Mouse (Mus musculus) Patski (cell line): Measurements from ENCODE around the gene Dpp6. TPM values are rescaled to one million over a fixed set of nuclear protein-coding genes. Genes with fewer than 3 reads are reported as not detected.
"Not testable (repeated sequence)": the region's sequence is repeated elsewhere in the genome, so short reads cannot be mapped to it uniquely, and the experiment has no call there.

ENCODE experiments used
- ATAC-seq: fragments of 100-300 bp; one replicate; pipeline ENCODE4 v1.8.0; 2021
- CTCF ChIA-PET: fragments of 350-600 bp; sonication (Branson Sonifier 250); formaldehyde crosslinking; loops from one replicate; lab custom pipeline; 2022; ENCODE audit warnings: inconsistent platforms; lab: Charles Lee
- POLR2A ChIA-PET: fragments of 350-600 bp; sonication (Branson Sonifier 250); formaldehyde crosslinking; loops from one replicate; lab custom pipeline; 2022; ENCODE audit warnings: antibody characterized with exemption, inconsistent platforms; lab: Charles Lee
- DNase-seq: peaks from one replicate; pipeline ENCODE4 v3.0.0-alpha.2; 2011; ENCODE audit warnings: low read depth, low spot score
- H3K27me3 ChIP-seq: fragments of 371-371 bp; one replicate; pipeline ENCODE4 v1.5.1; 2021
- CTCF ChIP-seq: fragments of 100-300 bp; IDR thresholded peaks from one replicate; pipeline ENCODE4 v1.5.1; 2021
- in situ Hi-C: fragments of 300-500 bp; cut with MboI; formaldehyde crosslinking; loops from 3 replicates; pipeline ENCODE4 v1.11.1; 2018; ENCODE audit warnings: low pct_unique_long_range_greater_than_20kb, mixed read lengths
- polyA plus RNA-seq: library from polyadenylated mRNA; unstranded; gene quantifications from one replicate; pipeline ENCODE4 v1.2.3, GENCODE M21; 2021

Gene Dpp6
- polyA plus RNA-seq, 1 experiment from 2014 or later, result 0.56 TPM

DNA sequence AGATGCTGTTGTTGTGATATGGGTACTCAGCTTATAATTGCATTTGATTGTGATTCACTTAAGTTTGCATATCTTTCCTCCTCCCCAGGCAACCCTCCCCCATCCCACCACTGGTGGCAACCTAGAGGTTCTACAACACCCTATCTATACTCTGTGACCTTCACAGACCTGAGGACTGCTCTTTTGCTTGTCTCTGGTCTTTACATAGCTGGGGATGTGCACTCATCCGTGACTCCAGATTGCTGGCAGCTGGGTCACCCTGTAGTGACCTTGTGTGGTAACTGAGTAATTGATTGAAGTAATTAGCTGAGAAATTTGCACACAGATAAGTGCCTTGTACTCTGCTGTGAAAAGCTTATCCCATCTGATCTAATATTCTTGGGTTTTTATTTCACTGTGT is 669.1 kb downstream of the Dpp6 start:
- in situ Hi-C loops, result no loop called here
- ChIA-PET CTCF (no interaction called here), POLR2A (no interaction called here)
- no peaks in the 10 kb centered on the region for H3K27me3 ChIP-seq
- DNase-seq (no peak), ATAC-seq (no peak)
- no peak for TF ChIP-seq CTCF

DNA sequence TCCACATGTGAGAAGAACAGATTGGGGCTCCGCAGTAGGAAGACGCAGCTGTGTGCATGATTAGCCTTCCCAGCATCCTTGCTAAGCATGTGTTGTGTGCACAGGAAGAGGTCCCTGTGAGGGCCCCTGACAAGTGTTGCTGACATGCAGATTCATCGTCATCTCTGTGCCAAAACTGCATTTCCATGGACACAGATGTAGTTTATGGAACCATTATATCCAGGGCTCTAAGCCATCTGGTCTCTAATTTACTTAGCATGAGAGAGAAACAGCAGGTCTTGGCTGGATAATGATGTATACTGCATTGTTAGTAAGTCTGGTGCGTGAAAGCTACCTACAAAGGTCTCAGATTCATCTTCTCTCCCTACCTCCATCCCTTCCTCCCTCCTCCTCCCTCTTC is 673.9 kb downstream of the Dpp6 start:
- ChIA-PET CTCF (no interaction called here), POLR2A (no interaction called here)
- ATAC-seq (no peak), DNase-seq (no peak)
- TF ChIP-seq CTCF, result no peak
- H3K27me3 ChIP-seq, result no peaks in the 10 kb centered on the region
- in situ Hi-C loops, result no loop called here

DNA sequence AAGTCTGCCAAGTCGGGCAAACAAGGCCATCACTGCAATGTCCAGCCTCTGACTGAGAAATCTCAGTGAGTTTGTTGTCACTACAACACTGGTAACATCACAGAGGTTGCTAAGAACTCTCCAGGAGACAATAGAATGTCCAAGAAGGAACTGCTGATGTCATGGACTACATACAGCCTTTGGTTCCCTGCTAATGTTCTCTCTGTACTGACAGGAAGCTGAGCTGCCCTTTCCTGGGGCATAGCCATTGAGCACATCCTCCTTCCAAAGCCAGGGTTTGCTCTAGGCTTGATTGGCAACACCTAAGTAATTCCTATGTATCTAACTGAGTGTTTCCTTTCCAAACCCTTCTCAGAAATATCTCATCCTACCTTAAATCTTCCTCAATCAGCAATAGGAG is 684.3 kb downstream of the Dpp6 start, which contains the start of gene Speer4b:
Gene Speer4b (minus strand): TSS at position 101 of the 400 bp plus-strand sequence.
- CTCF ChIA-PET, result not testable (repeated sequence)

DNA sequence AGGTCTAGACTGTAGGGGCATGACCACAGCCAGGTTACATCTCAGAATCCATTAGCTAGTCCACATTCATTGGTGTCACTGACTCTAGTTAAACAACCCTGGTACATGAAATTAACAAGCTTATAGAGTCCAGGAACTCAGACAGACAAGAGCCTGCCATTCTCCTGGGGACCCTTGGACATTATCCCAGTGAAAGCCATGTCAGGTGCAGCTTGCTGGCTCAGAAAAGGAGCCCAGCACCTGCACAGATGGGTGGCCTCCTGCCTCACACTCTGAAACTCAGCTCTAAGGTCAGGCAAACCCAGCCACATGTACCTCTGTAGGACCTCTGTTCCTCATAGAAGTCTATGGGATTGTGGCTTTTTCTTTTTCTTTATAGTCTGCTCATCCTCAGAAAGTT is 701.7 kb downstream of the Dpp6 start:
- no peak for TF ChIP-seq CTCF
- ATAC-seq, result no peak
- ChIA-PET POLR2A (no interaction called here), CTCF (interaction anchor here (1.2 kb wide), 1 partner anchor 16 kb away, joined by 4 read pairs; no protein-coding TSS in a partner anchor)
- no peak for DNase-seq
- in situ Hi-C loops, result no loop called here
- H3K27me3 ChIP-seq, result no peaks in the 10 kb centered on the region

More for the DNA sequence above, 684.3 kb downstream of the Dpp6 start, which contains the start of gene Speer4b:
- DNase-seq, H3K27me3 ChIP-seq, POLR2A ChIA-PET, in situ Hi-C loops, ATAC-seq: not testable (repeated sequence)

- in situ Hi-C loops, result no loop called here
Observed at GRCm38 (mm10) chr5:27526906-27527305, 709.9 kb downstream of the Dpp6 start.

GRCm38 (mm10) chr5:27544816-27545270 is 727.8 kb downstream of the Dpp6 start:
- POLR2A ChIA-PET, result no interaction called here
- no peaks in the 10 kb centered on the region for H3K27me3 ChIP-seq
- in situ Hi-C loops, result no loop called here
- CTCF ChIA-PET, result interaction anchor here (1.0 to 1.1 kb wide), 2 partner anchors 469 to 1262 kb away, joined by 4 read pairs; no protein-coding TSS in a partner anchor
- ATAC-seq, result no peak
- peak; percentile 12 for DNase-seq
- TF ChIP-seq CTCF, result peak; percentile 45

More at GRCm38 (mm10) chr5:27526906-27527305, 709.9 kb downstream of the Dpp6 start:
- CTCF ChIA-PET, result no interaction called here
- POLR2A ChIA-PET, result no interaction called here
- no peaks in the 10 kb centered on the region for H3K27me3 ChIP-seq
- TF ChIP-seq CTCF, result no peak
- DNase-seq, result no peak
- ATAC-seq, result no peak

DNA sequence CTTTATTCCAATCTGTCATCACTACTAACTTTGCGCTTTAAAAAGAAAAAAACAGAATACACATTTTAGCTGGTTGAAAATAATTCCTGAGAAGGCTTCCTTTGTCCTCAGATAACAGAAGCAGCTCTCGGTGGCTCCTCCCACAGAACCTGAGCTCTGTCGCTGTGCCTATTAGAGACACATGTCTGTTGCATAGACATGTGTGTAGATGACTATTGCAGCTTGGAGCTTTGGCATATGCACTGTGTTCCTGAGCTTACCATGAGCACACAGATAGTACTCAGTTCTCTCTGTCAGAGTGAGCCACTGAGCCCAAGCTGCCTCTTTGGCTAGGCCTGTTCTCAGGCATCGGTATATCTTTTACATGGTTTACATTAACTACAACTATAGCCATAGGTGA is 732.3 kb downstream of the Dpp6 start:
- no peak for DNase-seq
- no peaks in the 10 kb centered on the region for H3K27me3 ChIP-seq
- in situ Hi-C loops, result no loop called here
- ChIA-PET POLR2A (no interaction called here), CTCF (interaction anchor here (1.0 kb wide), 1 partner anchor 69 kb away, joined by 3 read pairs; no protein-coding TSS in a partner anchor)
- no peak for ATAC-seq
- TF ChIP-seq CTCF, result no peak

GRCm38 (mm10) chr5:27565700-27566099 is 748.7 kb downstream of the Dpp6 start:
- ChIA-PET POLR2A (no interaction called here), CTCF (no interaction called here)
- ATAC-seq (no peak), DNase-seq (no peak)
- in situ Hi-C loops, result no loop called here
- no peak for TF ChIP-seq CTCF
- H3K27me3 ChIP-seq, result no peaks in the 10 kb centered on the region

DNA sequence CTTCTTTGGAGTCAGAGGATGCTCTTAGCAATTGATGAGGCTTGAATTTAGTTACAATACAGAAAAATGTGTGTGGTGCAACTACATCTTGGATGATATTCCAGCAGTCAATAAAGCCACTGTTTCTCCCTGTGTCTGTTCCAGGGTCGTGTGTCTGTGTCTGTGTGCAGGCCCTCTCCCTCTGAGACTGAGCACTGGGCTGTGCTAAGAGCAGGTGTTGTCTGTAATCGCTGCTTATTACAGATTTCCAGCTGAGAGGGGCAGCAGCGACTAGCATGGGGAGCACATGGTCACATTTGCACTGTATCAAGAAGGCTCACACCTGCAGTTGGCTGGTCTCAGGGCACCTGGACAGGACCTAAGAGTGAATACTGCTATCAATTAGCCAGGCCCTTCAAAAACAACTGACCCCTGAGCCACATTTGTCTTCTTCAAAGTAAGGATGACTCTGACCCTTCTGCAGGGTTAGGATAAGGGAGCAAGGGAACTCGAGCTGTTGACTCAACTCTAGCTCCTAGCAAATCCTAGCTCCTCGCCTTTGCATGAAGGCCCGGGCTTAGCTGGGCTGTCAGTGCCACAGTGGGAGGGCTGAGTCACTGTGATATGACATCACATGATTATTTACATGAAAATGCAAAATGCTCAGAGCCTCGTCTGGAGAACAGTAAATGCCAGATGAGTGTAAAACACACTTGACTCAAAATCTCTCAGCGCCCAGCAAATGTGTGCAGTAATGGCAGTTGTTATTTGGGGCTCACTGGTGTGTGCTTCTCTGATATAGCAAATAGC is 771.2 kb downstream of the Dpp6 start:
- ATAC-seq (no peak), DNase-seq (no peak)
- TF ChIP-seq CTCF, result no peak
- in situ Hi-C loops, result no loop called here
- POLR2A ChIA-PET, result no interaction called here
- H3K27me3 ChIP-seq, result no peaks in the 10 kb centered on the region
- CTCF ChIA-PET, result no interaction called here

- in situ Hi-C loops, result no loop called here
- DNase-seq (no peak), ATAC-seq (no peak)
- ChIA-PET POLR2A (no interaction called here), CTCF (interaction anchor here (1.3 kb wide), 1 partner anchor 11 kb away, joined by 3 read pairs; no protein-coding TSS in a partner anchor)
- no peaks in the 10 kb centered on the region for H3K27me3 ChIP-seq
- TF ChIP-seq CTCF, result no peak
Observed at GRCm38 (mm10) chr5:27604132-27604531, 787.1 kb downstream of the Dpp6 start.

DNA sequence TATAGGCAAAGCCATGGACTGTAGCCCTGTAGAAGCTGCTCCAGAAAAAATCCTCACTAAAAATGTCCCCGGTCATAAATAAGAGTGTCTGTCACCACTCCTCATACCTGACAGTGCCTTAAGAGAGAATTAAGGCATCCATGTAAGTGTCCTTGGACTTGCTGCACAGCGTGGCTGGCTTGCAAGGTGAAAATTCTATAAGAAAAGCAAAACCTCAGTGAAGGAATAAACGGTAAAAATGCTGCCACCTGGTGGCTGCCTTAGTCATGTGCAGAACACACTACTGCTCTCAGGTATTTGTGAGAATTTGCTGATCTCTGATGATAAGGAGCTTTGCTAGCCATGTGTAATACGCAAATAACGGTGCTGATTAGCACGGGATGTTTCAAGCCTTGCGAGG is 798.8 kb downstream of the Dpp6 start:
- H3K27me3 ChIP-seq, result no peaks in the 10 kb centered on the region
- ChIA-PET POLR2A (no interaction called here), CTCF (interaction anchor here (0.9 to 2.1 kb wide), 7 partner anchors 9 to 540 kb away, joined by 3 to 8 read pairs (median 3); no protein-coding TSS in a partner anchor)
- in situ Hi-C loops, result loop anchor here (5.0 to 10.0 kb wide), 2 partner anchors 538 to 1781 kb away; no protein-coding TSS in a partner anchor
- peak; percentile 81 for TF ChIP-seq CTCF
- DNase-seq, result no peak
- peak; percentile 44 for ATAC-seq
